Mouse (Mus musculus) kidney, adult 2 months (tissue): Measurements from ENCODE around the gene Srek1.

Experiments used
- CTCF ChIP-seq: fragments of 200-500 bp; conservative IDR thresholded peaks from 2 replicates; pipeline ENCODE4 v1.5.1; 2011; ENCODE audit warnings: low read depth, mild to moderate bottlenecking, control low read depth, low read length, moderate library complexity, mixed read lengths; ENCODE audit not compliant: insufficient read depth, insufficient read length
- POLR2A ChIP-seq: fragments of 200-500 bp; IDR thresholded peaks from one replicate; pipeline ENCODE4 v1.6.1; 2011; ENCODE audit warnings: low read depth, low read length, control low read depth

DNA sequence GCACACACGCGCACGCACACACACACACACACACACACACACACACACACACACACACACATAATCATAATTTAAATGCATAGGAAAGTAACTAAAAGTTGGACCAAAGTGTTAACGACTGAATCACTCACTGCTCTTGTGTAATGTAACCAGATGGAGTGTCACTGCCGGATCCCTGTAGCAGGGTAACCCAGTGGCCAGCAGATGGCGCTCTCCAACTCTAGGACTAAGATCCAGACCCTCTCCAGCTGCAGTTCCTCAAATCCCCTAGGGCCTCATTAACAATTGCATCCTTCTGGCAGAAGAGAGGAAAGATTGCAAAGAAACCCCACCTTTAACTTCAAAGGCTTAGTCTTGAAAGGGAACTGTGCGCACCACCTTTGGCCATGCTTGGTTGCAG is 71.0 kb downstream of the Srek1 start:
- TF ChIP-seq POLR2A (no peak), CTCF (peak; percentile 81)
